Mouse (Mus musculus): ENCODE results near the gene Dapp1. TPM values are rescaled to one million over a fixed set of nuclear protein-coding genes. Genes with fewer than 3 reads are reported as not detected.
A peak's percentile ranks its signal among the peaks of the same experiment; 100 is the strongest.

Gene Dapp1
- polyA plus RNA-seq, 1 experiment from 2014 or later: 23.2 TPM

DNA sequence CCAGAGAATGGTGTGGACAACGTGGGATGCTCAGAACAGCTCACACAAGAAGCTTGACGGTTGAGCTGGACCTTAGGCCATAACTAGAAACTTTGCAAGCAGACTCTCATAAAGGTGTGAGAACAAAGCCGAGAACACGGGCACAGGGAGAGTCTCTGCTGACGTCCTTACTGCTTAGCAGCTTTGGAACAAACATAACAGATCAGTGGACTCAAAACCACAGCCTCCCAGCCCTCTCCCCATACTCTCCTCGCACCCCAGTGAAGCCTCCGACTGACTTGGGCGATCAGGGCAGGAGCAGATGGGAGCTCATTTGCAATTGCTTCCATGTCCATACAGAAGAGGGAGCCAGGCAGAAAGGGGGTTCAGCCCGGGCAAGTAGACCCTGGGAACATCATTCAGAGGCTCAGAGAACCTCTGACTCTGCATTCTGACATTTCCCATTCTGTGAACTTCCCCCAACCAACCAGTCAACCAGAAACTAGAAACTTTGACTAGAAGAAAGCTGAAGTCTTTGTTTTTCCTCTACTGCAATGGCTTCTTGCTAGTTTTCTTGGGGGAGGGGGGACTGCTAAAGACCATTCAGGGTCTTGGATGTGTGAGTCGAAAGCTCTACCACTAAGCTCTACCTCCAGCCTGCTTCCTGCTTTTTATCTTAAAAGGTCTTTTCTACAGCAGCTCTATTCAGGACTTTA, 31.0 kb downstream of the Dapp1 start:
- H3K4me2 ChIP-seq (replicated peaks): no peak overlapping the region
- 78% methylated on average over 10 of the region's 10 CpGs for WGBS
- no peaks in the 10 kb centered on the region for H3K27me3 ChIP-seq (replicated peaks)
- no peak overlapping the region for H3K4me3 ChIP-seq (replicated peaks)
- ATAC-seq: no peak
- H3K27ac ChIP-seq: no peak overlapping the region
- H3K4me1 ChIP-seq (replicated peaks): peaks cover 17% of the 10 kb centered on the region
- no peak overlapping the region for H3K9ac ChIP-seq
- no peaks in the 10 kb centered on the region for H3K9me3 ChIP-seq
- no peaks in the 10 kb centered on the region for H3K36me3 ChIP-seq

DNA sequence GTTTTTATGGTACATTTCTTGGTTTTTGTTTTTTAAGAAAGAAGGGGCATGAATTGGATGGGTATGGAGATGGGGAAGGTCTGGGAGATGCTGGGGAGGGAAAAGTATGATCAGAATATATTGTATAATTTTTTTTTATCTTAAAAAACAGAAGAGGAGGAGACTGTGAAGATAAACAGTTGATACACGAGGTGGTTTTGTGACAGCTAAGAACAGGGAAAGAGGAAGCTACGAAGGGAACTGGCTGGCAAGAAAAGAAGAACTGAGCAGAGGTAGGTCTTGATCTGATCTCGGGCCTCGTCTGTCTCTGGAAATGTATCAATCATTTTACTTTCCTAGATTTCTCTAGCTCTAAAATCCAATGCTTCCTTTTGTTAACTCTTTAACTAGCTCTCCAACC, 33.8 kb downstream of the Dapp1 start:
- H3K36me3 ChIP-seq: no peaks in the 10 kb centered on the region
- no peak overlapping the region for H3K27ac ChIP-seq
- H3K4me2 ChIP-seq (replicated peaks): no peak overlapping the region
- ATAC-seq: no peak
- no peaks in the 10 kb centered on the region for H3K27me3 ChIP-seq (replicated peaks)
- H3K4me3 ChIP-seq (replicated peaks): no peak overlapping the region
- H3K4me1 ChIP-seq (replicated peaks): peaks cover 7% of the 10 kb centered on the region; the same call in 1 of the 2 replicates
- H3K9ac ChIP-seq: no peak overlapping the region
- H3K9me3 ChIP-seq: no peaks in the 10 kb centered on the region
- 78% methylated on average over 4 of the region's 4 CpGs for WGBS

DNA sequence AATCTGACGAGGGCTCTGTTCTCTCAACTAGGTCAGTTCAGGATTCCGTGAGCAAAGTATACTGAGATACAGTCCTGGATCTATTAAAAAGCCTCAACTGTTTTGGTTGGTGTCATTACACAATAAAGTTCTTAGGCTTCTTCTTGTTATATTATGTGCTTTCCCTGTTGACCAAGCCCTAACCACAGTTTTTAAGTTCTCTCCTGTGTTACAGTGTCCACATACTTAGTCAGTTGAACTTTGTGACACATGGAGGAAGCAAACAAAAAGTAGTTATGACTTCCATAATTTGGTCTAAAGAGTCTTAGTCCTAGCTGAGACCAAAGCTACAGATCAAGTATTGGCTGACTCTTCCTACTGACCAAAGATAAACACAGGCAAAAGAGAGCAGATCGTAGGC, 34.5 kb downstream of the Dapp1 start:
- H3K27me3 ChIP-seq (replicated peaks): no peaks in the 10 kb centered on the region
- 81% methylated on average over 3 of the region's 3 CpGs for WGBS
- no peaks in the 10 kb centered on the region for H3K36me3 ChIP-seq
- H3K9ac ChIP-seq: no peak overlapping the region
- H3K4me2 ChIP-seq (replicated peaks): no peak overlapping the region
- no peak for ATAC-seq
- no peak overlapping the region for H3K27ac ChIP-seq
- no peak overlapping the region for H3K4me3 ChIP-seq (replicated peaks)
- H3K9me3 ChIP-seq: no peaks in the 10 kb centered on the region
- H3K4me1 ChIP-seq (replicated peaks): peaks cover 2% of the 10 kb centered on the region; the same call in 1 of the 2 replicates

DNA sequence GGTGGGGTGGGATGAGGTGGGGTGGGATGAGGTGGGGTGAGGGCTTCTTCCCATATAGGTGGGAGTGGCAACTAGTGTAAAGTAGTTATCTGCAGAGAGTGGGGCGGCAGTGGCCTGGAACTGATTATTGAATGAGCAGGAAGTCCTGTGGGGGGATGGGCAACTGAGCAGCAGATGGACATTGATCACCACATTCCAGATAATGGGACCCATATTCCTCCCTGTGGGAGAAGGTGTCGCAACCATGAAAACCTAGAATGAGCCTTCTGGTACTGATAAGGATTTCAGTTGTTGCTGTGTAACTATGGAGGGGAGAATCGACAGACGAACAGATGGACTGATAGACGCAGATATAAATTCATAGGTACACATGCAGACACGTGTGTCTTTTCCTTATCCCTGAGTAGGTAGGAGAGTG, 37.6 kb downstream of the Dapp1 start:
- Histone ChIP-seq H3K27me3 (replicated peaks) (no peaks in the 10 kb centered on the region), H3K4me3 (replicated peaks) (no peak overlapping the region), H3K4me1 (replicated peaks) (0 out of 2 replicates have a peak, but pooled peaks cover 5% of the 10 kb centered on the region), H3K9ac (no peak overlapping the region), H3K27ac (no peak overlapping the region), H3K4me2 (replicated peaks) (no peak overlapping the region), H3K9me3 (no peaks in the 10 kb centered on the region), H3K36me3 (no peaks in the 10 kb centered on the region)
- ATAC-seq: peak; percentile 90
- 62% methylated on average over 6 of the region's 6 CpGs for WGBS

DNA sequence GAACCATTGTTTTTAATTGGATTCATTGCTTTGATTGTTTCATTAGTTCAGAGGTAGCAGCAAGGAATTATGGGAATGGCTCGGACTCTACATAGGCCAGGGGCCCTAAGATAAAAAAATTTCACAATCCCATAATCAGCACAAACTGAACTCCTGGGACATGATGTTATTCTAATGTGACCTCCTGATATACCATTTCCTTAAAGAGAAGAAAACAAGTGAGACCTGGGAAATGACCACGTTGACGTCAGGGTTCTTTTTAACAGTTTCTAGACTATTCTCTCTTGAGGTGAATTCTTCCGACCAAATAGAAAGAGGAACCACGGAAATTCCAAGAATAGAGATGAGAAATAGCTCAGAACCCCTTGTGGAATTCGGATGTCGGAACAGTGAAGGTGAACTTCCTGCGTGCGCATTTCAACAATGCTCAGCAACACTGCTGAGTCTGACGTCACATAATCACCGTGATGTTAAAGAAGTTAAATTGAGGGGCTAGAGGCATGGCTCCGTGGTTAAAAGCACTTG, 39.2 kb downstream of the Dapp1 start:
- Histone ChIP-seq H3K36me3 (no peaks in the 10 kb centered on the region), H3K4me1 (replicated peaks) (0 out of 2 replicates have a peak, but pooled peaks cover 5% of the 10 kb centered on the region), H3K4me2 (replicated peaks) (no peak overlapping the region), H3K27me3 (replicated peaks) (no peaks in the 10 kb centered on the region), H3K4me3 (replicated peaks) (no peak overlapping the region), H3K9me3 (no peaks in the 10 kb centered on the region), H3K9ac (no peak overlapping the region), H3K27ac (no peak overlapping the region)
- ATAC-seq: no peak
- WGBS: 85% methylated on average over 12 of the region's 12 CpGs

DNA sequence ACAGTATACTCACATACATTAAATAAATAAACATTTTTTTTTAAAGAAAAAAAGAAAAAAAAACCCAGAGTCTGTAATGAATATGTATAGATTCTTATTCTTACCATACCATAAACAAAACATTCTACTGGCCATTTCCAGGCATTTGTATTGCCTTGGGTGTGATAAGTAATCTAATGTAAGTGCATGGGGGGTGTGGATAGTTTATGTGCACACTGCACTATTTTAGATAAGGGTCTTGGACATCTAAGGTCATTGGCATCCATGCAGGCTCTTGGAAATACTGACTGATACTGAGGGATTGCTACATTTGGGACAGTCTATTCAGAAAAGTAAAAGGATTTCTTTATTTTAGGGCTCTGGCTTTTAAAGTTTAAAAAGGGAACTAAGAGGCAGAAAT, 39.8 kb downstream of the Dapp1 start:
- 0 out of 2 replicates have a peak overlapping the region, but pooled peaks have one; percentile 38 for H3K27ac ChIP-seq
- no peaks in the 10 kb centered on the region for H3K9me3 ChIP-seq
- H3K4me2 ChIP-seq (replicated peaks): no peak overlapping the region
- no peak overlapping the region for H3K4me3 ChIP-seq (replicated peaks)
- ATAC-seq: no peak
- peaks cover 5% of the 10 kb centered on the region; the same call in 1 of the 2 replicates for H3K4me1 ChIP-seq (replicated peaks)
- H3K36me3 ChIP-seq: no peaks in the 10 kb centered on the region
- H3K27me3 ChIP-seq (replicated peaks): no peaks in the 10 kb centered on the region
- no peak overlapping the region for H3K9ac ChIP-seq

DNA sequence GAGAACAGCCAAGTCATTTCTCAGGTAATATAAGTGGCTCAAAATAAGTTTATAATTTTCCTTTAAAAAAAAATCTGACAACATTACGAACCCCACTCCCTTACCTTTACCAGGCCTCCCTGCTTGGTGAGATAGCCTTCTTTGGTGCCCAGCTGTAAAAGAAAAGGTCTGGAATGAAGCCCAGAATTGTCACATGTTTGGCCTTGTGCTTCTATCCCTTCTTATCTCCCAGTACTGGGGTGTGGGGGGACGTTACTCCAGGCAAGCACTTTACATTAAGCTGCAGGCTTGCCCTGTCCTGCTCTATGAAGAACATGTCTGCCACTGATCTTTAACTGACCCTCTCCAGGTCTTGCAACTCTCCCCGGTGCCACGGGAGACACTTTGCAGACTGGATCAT, 40.6 kb downstream of the Dapp1 start:
- Histone ChIP-seq H3K27me3 (replicated peaks) (no peaks in the 10 kb centered on the region), H3K4me3 (replicated peaks) (no peak overlapping the region), H3K27ac (peak overlapping the region; percentile 38; the same call in 1 of the 2 replicates), H3K9ac (no peak overlapping the region), H3K4me1 (replicated peaks) (peaks cover 5% of the 10 kb centered on the region; the same call in 1 of the 2 replicates), H3K4me2 (replicated peaks) (no peak overlapping the region), H3K9me3 (no peaks in the 10 kb centered on the region), H3K36me3 (no peaks in the 10 kb centered on the region)
- ATAC-seq: peak; percentile 84
- WGBS: 52% methylated on average over 4 of the region's 4 CpGs

DNA sequence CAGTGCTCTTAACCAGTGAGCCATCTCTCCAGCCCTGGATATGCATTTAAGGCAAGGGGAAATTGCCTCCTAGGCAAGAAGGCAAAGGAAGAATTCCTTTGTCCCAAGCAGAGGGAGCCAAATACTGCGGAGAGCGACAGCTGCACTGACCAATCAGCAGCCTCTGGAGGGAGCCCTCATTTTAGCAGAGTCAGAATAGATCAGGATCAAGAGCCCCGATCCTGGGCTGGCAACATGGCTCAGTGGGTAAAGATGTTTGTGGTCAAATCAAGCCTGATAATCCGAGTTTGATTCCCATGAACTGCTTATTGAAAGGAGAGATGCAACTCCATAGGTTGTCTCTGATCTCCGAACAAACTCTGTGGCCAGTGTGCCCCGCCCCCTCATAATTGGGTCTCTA, 42.7 kb downstream of the Dapp1 start:
- no peak for ATAC-seq
- Histone ChIP-seq H3K36me3 (no peaks in the 10 kb centered on the region), H3K9ac (no peak overlapping the region), H3K4me3 (replicated peaks) (no peak overlapping the region), H3K4me2 (replicated peaks) (0 out of 2 replicates have a peak overlapping the region, but pooled peaks have one; percentile 12), H3K9me3 (no peaks in the 10 kb centered on the region), H3K27ac (no peak overlapping the region), H3K27me3 (replicated peaks) (no peaks in the 10 kb centered on the region), H3K4me1 (replicated peaks) (peaks cover 5% of the 10 kb centered on the region; the same call in 1 of the 2 replicates)
- WGBS: 50% methylated on average over 6 of the region's 6 CpGs

DNA sequence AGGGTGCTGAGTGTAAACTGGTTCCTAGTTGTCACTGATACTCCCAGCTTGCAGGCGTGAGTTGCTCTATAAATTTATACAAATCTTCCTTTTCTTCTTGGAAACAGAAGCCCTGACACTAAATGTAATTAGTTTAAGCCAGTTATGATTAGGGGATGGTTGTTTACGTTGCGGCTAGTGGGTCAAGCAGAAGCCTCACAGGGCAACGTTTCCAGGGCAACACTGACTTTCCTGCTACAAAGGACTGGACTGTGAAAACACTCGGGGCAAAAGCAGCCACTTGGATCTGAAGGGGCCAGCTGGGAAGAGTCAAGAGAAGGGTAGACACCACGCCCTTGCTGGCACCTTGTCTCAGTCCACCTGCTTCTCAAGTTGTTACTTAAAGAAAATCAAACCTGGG, 44.8 kb downstream of the Dapp1 start:
- Histone ChIP-seq H3K27me3 (replicated peaks) (no peaks in the 10 kb centered on the region), H3K9me3 (no peaks in the 10 kb centered on the region), H3K4me3 (replicated peaks) (no peak overlapping the region), H3K4me2 (replicated peaks) (no peak overlapping the region), H3K9ac (no peak overlapping the region), H3K4me1 (replicated peaks) (peaks cover 7% of the 10 kb centered on the region; the same call in 1 of the 2 replicates), H3K27ac (no peak overlapping the region), H3K36me3 (no peaks in the 10 kb centered on the region)
- no peak for ATAC-seq
- 30% methylated on average over 6 of the region's 6 CpGs for WGBS

DNA sequence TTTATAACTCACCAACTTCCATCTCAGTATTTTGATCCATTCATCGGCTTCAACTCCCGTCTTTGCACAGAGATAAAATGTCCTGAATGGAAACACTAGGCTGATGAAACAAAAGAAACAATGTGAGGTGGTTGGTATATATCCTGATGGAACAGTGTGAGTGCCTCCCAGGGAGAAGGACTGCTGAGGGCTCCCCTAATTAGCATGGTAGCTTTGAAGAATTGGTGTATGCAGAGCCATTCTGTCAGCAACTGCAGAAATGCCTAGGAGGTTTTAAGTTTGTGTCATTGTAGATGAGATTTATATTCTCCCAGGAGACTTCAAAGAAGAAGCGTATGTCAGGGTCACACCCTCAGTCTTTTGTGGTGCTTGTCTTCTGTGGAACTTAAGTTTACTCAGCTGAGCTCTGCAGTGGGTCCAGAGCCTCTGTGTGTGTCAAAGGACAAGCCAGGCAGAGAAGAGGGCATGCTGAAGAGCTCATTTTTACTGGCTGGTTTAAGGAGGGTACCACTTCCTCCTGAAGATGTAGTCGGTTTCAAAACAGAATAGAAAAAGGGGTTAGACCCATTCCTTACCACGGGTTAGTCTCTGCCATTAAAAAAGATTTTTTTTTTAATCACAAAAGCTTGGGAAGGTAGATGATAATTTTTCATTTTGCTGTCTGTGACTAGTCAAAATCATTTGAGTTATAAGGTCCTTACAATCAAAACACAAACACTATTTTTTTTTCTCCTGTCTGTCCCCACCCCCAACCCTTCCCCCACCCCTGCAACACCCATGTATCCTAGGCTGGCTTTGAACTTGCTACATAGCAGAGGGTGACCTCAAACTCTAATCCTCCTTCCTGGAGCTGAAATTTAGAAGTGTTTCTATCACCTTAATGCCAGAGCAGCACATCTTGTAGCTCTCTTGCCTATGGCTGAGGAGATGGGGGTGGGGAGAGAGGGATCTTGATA, 45.5 kb downstream of the Dapp1 start:
- 58% methylated on average over 5 of the region's 5 CpGs for WGBS
- Histone ChIP-seq H3K9me3 (no peaks in the 10 kb centered on the region), H3K27me3 (replicated peaks) (no peaks in the 10 kb centered on the region), H3K36me3 (no peaks in the 10 kb centered on the region), H3K4me1 (replicated peaks) (peaks cover 4% of the 10 kb centered on the region; the same call in 1 of the 2 replicates), H3K9ac (no peak overlapping the region), H3K27ac (no peak overlapping the region), H3K4me2 (replicated peaks) (no peak overlapping the region), H3K4me3 (replicated peaks) (no peak overlapping the region)
- no peak for ATAC-seq

DNA sequence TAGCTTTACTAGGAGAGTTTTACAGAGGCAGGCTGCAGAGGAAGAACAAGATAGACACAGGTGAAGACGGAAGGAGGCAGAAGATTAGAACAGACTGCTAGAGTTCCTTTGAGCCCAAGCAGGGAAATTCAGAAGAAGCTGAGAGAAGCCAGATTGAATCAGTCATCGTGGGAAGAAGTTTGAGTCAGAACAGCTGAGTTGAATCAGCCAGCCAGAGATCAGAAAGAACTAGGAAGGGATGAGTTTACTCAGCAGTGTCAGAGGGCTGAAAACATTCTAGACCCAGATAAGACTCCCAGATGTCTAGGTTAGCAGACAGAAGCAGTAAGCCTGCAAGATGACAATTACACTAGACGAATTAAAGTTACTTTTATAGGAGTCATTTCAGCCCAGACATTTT, 47.4 kb downstream of the Dapp1 start:
- H3K27me3 ChIP-seq (replicated peaks): no peaks in the 10 kb centered on the region
- no peak overlapping the region for H3K9ac ChIP-seq
- H3K27ac ChIP-seq: no peak overlapping the region
- peaks cover 2% of the 10 kb centered on the region; the same call in 1 of the 2 replicates for H3K4me1 ChIP-seq (replicated peaks)
- no peak for ATAC-seq
- 0 out of 2 replicates have a peak, but pooled peaks cover under 1% of the 10 kb centered on the region for H3K36me3 ChIP-seq
- H3K9me3 ChIP-seq: no peaks in the 10 kb centered on the region
- no peak overlapping the region for H3K4me3 ChIP-seq (replicated peaks)
- 57% methylated on average over 3 of the region's 3 CpGs for WGBS
- no peak overlapping the region for H3K4me2 ChIP-seq (replicated peaks)

DNA sequence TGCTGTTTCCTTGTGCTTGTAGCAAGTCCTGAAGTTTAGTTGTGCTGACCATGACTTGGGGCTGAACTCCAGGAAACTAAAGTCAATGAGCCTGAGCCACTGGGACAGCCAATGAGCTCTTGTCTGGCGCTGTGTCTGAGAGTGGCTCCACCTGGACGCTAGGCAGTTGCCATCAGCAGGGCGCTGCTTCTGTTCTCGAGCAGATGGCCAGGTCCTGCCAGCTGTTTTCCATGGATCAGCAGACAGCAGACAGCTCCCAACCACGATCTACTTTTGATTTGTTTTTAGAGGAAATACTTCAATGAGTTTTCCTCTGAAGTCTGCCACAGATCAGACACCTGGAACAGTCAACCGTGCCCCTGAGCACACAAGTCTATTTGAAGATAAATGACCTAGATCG, 48.6 kb downstream of the Dapp1 start:
- Histone ChIP-seq H3K27ac (0 out of 2 replicates have a peak overlapping the region, but pooled peaks have one; percentile 32), H3K36me3 (0 out of 2 replicates have a peak, but pooled peaks cover 3% of the 10 kb centered on the region), H3K9me3 (no peaks in the 10 kb centered on the region), H3K4me3 (replicated peaks) (no peak overlapping the region), H3K27me3 (replicated peaks) (no peaks in the 10 kb centered on the region), H3K4me1 (replicated peaks) (peaks cover 2% of the 10 kb centered on the region; the same call in 1 of the 2 replicates), H3K4me2 (replicated peaks) (no peak overlapping the region), H3K9ac (no peak overlapping the region)
- peak; percentile 55; the same call in 1 of the 2 replicates for ATAC-seq
- WGBS: 47% methylated on average over 7 of the region's 7 CpGs

All from intestine, embryonic 15.5 days (tissue).